Mouse (Mus musculus) bone marrow macrophage, adult 2 months (primary cell): ENCODE data around the gene Lrrc51. TPM values are rescaled to one million over a fixed set of nuclear protein-coding genes. Genes with fewer than 3 reads are reported as not detected.

Source experiments
- H3K27ac ChIP-seq: 2 replicates; pipeline ENCODE4 v1.5.1; 2012; ENCODE audit warnings: low read depth, low read length; ENCODE audit not compliant: insufficient read depth
- H3K4me1 ChIP-seq: 2 replicates; pipeline ENCODE4 v1.6.1; 2012; ENCODE audit warnings: low read length; ENCODE audit not compliant: control insufficient read depth, insufficient read depth
- H3K4me3 ChIP-seq: 2 replicates; pipeline ENCODE4 v1.5.1; 2012; ENCODE audit warnings: mild to moderate bottlenecking, low read length, moderate library complexity; ENCODE audit not compliant: insufficient read depth
- CTCF ChIP-seq: IDR thresholded peaks from 2 replicates; pipeline ENCODE4 v1.5.1; 2012; ENCODE audit warnings: low read depth, mild to moderate bottlenecking, low read length, moderate library complexity
- POLR2A ChIP-seq: IDR thresholded peaks from 2 replicates; pipeline ENCODE4 v1.6.1; 2012; ENCODE audit warnings: mild to moderate bottlenecking, low read depth, low read length, borderline replicate concordance
- polyA plus RNA-seq: library from polyadenylated mRNA; stranded (reverse); fragments of >200 nt; gene quantifications from 2 replicates; pipeline ENCODE4 v1.2.4, GENCODE M21; 2012; ENCODE audit not compliant: missing spikeins, insufficient read depth, insufficient read length

Gene Lrrc51
- polyA plus RNA-seq: 3.2 and 3.5 TPM in 2 replicates

DNA sequence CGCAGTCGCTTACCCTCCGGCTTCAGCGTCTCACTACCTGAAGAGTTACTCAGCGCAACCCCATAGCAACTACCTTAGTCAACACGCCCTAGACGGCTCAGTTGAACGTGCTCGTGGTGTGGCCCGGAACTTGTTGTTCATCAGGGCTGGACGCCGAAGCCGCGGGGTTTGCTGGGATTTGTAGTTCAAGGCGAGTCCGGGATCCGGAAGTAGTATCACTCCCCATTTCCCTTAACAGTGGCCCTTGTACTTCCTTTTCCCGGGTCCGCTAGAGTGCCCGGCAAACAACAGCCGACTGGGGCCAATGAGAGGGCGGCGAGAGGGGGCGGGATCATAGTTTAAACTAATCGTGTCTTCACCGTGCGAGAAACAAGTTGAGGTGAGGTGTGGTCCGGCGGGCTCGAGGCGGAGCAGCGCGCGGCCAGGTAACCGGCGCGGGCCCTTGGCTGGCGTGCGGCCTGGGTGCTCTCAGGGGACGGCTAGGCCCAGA, at the start of gene Lrrc51, which contains the start of gene Numa1:
Lrrc51 (minus strand) TSS at position 145 of the 490 bp plus-strand sequence.
Numa1 (plus strand) TSS at position 361 of the 490 bp plus-strand sequence.
- Histone ChIP-seq H3K4me1 (peaks cover 24% of the 10 kb centered on the region), H3K27ac (peak within 1 kb of the TSS; percentile 46), H3K4me3 (peak within 1 kb of the TSS; percentile 90)
- TF ChIP-seq POLR2A (no peak), CTCF (no peak)

DNA sequence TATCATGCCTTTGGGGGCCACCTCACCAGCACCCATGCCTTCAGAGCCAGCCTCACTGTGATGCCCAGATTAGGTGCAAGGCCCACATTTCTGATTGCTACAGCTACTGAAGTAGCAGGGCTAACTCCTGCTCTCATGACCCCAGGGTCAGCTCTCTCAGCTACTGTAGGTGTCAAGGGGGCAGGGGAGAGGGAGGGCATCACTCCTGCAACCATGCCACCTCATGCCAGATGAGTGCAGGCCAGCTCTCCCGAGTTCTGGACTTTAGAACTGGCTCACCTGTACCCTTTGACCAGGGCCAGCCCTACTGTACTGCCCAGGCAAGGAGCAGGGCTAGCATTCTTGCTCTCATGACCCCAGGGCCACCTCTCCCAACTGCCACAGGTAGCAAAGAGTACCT, 49.0 kb upstream of the Lrrc51 start:
- Histone ChIP-seq H3K4me3 (no peak overlapping the region), H3K27ac (no peak overlapping the region), H3K4me1 (peaks cover 2% of the 10 kb centered on the region; the same call in 1 of the 2 replicates)
- no peak for TF ChIP-seq CTCF
- no peak for TF ChIP-seq POLR2A

DNA sequence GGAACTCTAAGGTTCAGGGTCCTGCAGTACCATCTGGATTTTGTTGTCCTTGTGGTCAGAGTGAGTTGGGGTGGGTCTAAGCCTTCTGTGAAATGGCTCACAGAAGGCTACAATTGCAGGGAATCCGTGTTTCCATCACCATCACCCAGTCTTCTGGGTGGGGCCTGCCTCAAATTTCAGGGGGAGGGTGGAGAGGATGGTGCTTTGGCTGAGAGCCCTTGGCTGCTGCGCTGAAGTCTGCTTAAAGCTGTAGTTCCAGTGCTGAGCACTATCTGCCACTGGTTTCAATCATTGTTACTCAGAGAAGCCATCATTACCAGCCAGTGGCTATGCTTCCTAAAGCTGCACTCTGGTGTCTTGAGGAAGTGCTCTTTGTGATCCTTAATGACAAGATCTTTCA, 40.8 kb upstream of the Lrrc51 start:
- H3K27ac ChIP-seq: no peak overlapping the region
- TF ChIP-seq POLR2A: no peak
- no peak for TF ChIP-seq CTCF

GRCm38 (mm10) chr7:101973730-101974129, 40.0 kb upstream of the Lrrc51 start:
- Histone ChIP-seq H3K27ac (no peak overlapping the region), H3K4me3 (no peak overlapping the region), H3K4me1 (peaks cover 42% of the 10 kb centered on the region)
- TF ChIP-seq POLR2A: no peak
- no peak for TF ChIP-seq CTCF

More for the DNA sequence above, 40.8 kb upstream of the Lrrc51 start:
- H3K4me1 ChIP-seq: peaks cover 38% of the 10 kb centered on the region
- H3K4me3 ChIP-seq: no peak overlapping the region

GRCm38 (mm10) chr7:101971721-101972120, 38.0 kb upstream of the Lrrc51 start:
- H3K4me3 ChIP-seq: peak overlapping the region; percentile 81
- H3K27ac ChIP-seq: peak overlapping the region; percentile 80
- peaks cover 55% of the 10 kb centered on the region for H3K4me1 ChIP-seq
- no peak for TF ChIP-seq POLR2A
- TF ChIP-seq CTCF: no peak

GRCm38 (mm10) chr7:101970821-101971461, 37.2 kb upstream of the Lrrc51 start:
- TF ChIP-seq CTCF: no peak
- TF ChIP-seq POLR2A: no peak
- Histone ChIP-seq H3K4me3 (peak overlapping the region; percentile 81), H3K27ac (peak overlapping the region; percentile 80), H3K4me1 (peaks cover 53% of the 10 kb centered on the region)

GRCm38 (mm10) chr7:101970429-101970775, 36.7 kb upstream of the Lrrc51 start:
- no peak for TF ChIP-seq CTCF
- TF ChIP-seq POLR2A: no peak
- peak overlapping the region; percentile 80 for H3K27ac ChIP-seq
- peak overlapping the region; percentile 81 for H3K4me3 ChIP-seq
- H3K4me1 ChIP-seq: peaks cover 52% of the 10 kb centered on the region

- no peak for TF ChIP-seq CTCF
- no peak for TF ChIP-seq POLR2A
- H3K4me3 ChIP-seq: peak overlapping the region; percentile 81
- H3K27ac ChIP-seq: peak overlapping the region; percentile 80
- H3K4me1 ChIP-seq: peaks cover 50% of the 10 kb centered on the region
These were observed 36.2 kb upstream of the Lrrc51 start for GRCm38 (mm10) chr7:101969694-101970428.

- TF ChIP-seq CTCF (no peak), POLR2A (no peak)
- Histone ChIP-seq H3K4me1 (peaks cover 51% of the 10 kb centered on the region), H3K27ac (no peak overlapping the region), H3K4me3 (no peak overlapping the region)
These were observed 35.1 kb upstream of the Lrrc51 start for GRCm38 (mm10) chr7:101968751-101969150.

DNA sequence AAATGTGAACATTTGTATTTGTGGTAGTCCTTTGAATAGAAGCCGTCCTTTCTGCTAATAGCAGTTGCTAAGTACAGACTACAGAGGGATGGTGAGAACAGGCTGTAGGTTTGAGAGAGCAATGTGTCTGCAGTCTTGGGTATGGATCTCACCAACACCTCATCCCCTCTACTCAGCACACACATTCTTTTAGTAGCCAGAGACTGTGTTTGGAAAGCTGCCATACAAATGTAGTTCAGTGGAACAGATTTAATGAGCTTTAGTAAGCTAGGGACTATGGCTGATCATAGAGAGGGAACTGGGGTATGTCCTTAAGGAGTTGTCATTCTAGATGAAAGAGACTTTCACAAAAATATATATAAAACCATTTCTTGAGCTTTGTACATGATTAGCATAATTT, 33.6 kb upstream of the Lrrc51 start:
- H3K4me1 ChIP-seq: peaks cover 45% of the 10 kb centered on the region

More for the DNA sequence above, 33.6 kb upstream of the Lrrc51 start:
- Histone ChIP-seq H3K4me3 (no peak overlapping the region), H3K27ac (no peak overlapping the region)
- TF ChIP-seq POLR2A (no peak), CTCF (no peak)
